Mouse (Mus musculus) embryonic facial prominence, embryonic 11.5 days (tissue): ENCODE data around the gene Chst14. TPM values are rescaled to one million over a fixed set of nuclear protein-coding genes. Genes with fewer than 3 reads are reported as not detected.

ENCODE experiments used
- ATAC-seq: fragments of 200-750 bp; cut with Nextera tagmentation; replicated peaks from 2 replicates; pipeline ENCODE4 v1.8.0; 2017; ENCODE audit warnings: low read depth; ENCODE audit not compliant: insufficient number of reproducible peaks, low FRiP score, low TSS enrichment
- DNase-seq: peaks from one replicate; pipeline ENCODE4 v3.0.0-alpha.2; 2015; ENCODE audit warnings: low spot score
- H3K27ac ChIP-seq: fragments of 300-500 bp; sonication (generic); replicated peaks from 2 replicates; pipeline ENCODE4 v1.5.1; 2014; ENCODE audit warnings: mild to moderate bottlenecking, low read depth, low read length, control low read depth
- H3K27me3 ChIP-seq: fragments of 300-500 bp; sonication (generic); 2 replicates; pipeline ENCODE4 v1.6.1; 2014; ENCODE audit warnings: mild to moderate bottlenecking, low read length, moderate library complexity, mixed read lengths; ENCODE audit not compliant: control insufficient read depth, insufficient read depth
- H3K36me3 ChIP-seq: fragments of 300-500 bp; sonication (generic); replicated peaks from 2 replicates; pipeline ENCODE4 v1.6.1; 2014; ENCODE audit warnings: low read depth, mild to moderate bottlenecking, low read length, moderate library complexity, mixed read lengths; ENCODE audit not compliant: control insufficient read depth, insufficient read depth
- H3K4me1 ChIP-seq: fragments of 300-500 bp; sonication (generic); 2 replicates; pipeline ENCODE4 v1.6.1; 2014; ENCODE audit warnings: low read length, mixed read lengths; ENCODE audit not compliant: control insufficient read depth, insufficient read depth
- H3K4me2 ChIP-seq: fragments of 300-500 bp; sonication (generic); 2 replicates; pipeline ENCODE4 v1.6.1; 2014; ENCODE audit warnings: low read depth, mild to moderate bottlenecking, control low read depth, low read length, moderate library complexity
- H3K4me3 ChIP-seq: fragments of 300-500 bp; sonication (generic); 2 replicates; pipeline ENCODE4 v1.5.1; 2014; ENCODE audit warnings: low read depth, low read length, control low read depth
- H3K9ac ChIP-seq: fragments of 300-500 bp; sonication (generic); replicated peaks from 2 replicates; pipeline ENCODE4 v1.6.1; 2014; ENCODE audit warnings: mild to moderate bottlenecking, control low read depth, low read length
- H3K9me3 ChIP-seq: fragments of 300-500 bp; sonication (generic); replicated peaks from 2 replicates; pipeline ENCODE4 v1.6.1; 2016; ENCODE audit warnings: mild to moderate bottlenecking, low read length, inconsistent platforms, mixed read lengths; ENCODE audit not compliant: control insufficient read depth
- WGBS: fragments of 180-500 bp; shearing (Covaris S2); extraction: QIAGEN DNeasy Blood & Tissue Kit; methylation state at CpG from one replicate; pipeline ENCODE4 v1.1.7; 2014; 5-methylcytosine and 5-hydroxymethylcytosine counted together
- polyA plus RNA-seq: library from polyadenylated mRNA; unstranded; fragments of >200 nt; fragmentation: Nextera tagmentation; extraction: Ambion mirVana; gene quantifications from 2 replicates; pipeline ENCODE4 v1.2.1, GENCODE M21; 2014

Gene Chst14
- polyA plus RNA-seq, 1 experiment from 2014 or later = 31.8 TPM

GRCm38 (mm10) chr2:118900826-118901140 is 25.5 kb upstream of the Chst14 start:
- Histone ChIP-seq H3K36me3 (no peaks in the 10 kb centered on the region), H3K27ac (no peak overlapping the region), H3K9ac (peak overlapping the region; percentile 40), H3K27me3 (peaks cover 51% of the 10 kb centered on the region), H3K4me3 (peak overlapping the region; percentile 88), H3K4me1 (peaks cover 21% of the 10 kb centered on the region), H3K4me2 (peak overlapping the region; percentile 100), H3K9me3 (no peaks in the 10 kb centered on the region)
- DNase-seq (no peak), ATAC-seq (peak; percentile 0; the same call in 1 of the 2 replicates)
- WGBS = 1% methylated on average over 9 of the region's 11 CpGs

GRCm38 (mm10) chr2:118901175-118902031 is 24.9 kb upstream of the Chst14 start:
- Histone ChIP-seq H3K27me3 (peaks cover 44% of the 10 kb centered on the region), H3K27ac (peak overlapping the region; percentile 56), H3K4me2 (peak overlapping the region; percentile 100), H3K4me1 (peaks cover 18% of the 10 kb centered on the region), H3K36me3 (no peaks in the 10 kb centered on the region), H3K9me3 (no peaks in the 10 kb centered on the region), H3K4me3 (peak overlapping the region; percentile 88), H3K9ac (peak overlapping the region; percentile 74)
- ATAC-seq (peak; percentile 84), DNase-seq (peak; percentile 96)
- under 1% methylated on average over 64 of the region's 120 CpGs for WGBS

GRCm38 (mm10) chr2:118902051-118903025 is 24.0 kb upstream of the Chst14 start:
- Histone ChIP-seq H3K4me3 (peak overlapping the region; percentile 88), H3K4me2 (peak overlapping the region; percentile 100), H3K4me1 (peaks cover 12% of the 10 kb centered on the region), H3K36me3 (no peaks in the 10 kb centered on the region), H3K9me3 (no peaks in the 10 kb centered on the region), H3K27ac (no peak overlapping the region), H3K27me3 (peaks cover 36% of the 10 kb centered on the region), H3K9ac (peak overlapping the region; percentile 74)
- WGBS = under 1% methylated on average over 69 of the region's 106 CpGs
- 0 out of 2 replicates have a peak, but pooled peaks have one; percentile 31 for ATAC-seq
- DNase-seq = peak; percentile 64

- Histone ChIP-seq H3K27me3 (peaks cover 26% of the 10 kb centered on the region), H3K4me1 (peaks cover 8% of the 10 kb centered on the region; the same call in 1 of the 2 replicates), H3K9me3 (no peaks in the 10 kb centered on the region), H3K4me3 (peak overlapping the region; percentile 88), H3K4me2 (peak overlapping the region; percentile 100; the same call in 1 of the 2 replicates), H3K36me3 (no peaks in the 10 kb centered on the region), H3K9ac (peak overlapping the region; percentile 33), H3K27ac (no peak overlapping the region)
- 10% methylated on average over 10 of the region's 10 CpGs for WGBS
- ATAC-seq (no peak), DNase-seq (no peak)
These were observed 23.0 kb upstream of the Chst14 start for GRCm38 (mm10) chr2:118903333-118903741.

- Histone ChIP-seq H3K9me3 (no peaks in the 10 kb centered on the region), H3K4me1 (no peaks in the 10 kb centered on the region), H3K36me3 (no peaks in the 10 kb centered on the region), H3K4me2 (no peak overlapping the region), H3K27me3 (peaks cover 8% of the 10 kb centered on the region), H3K9ac (no peak overlapping the region), H3K27ac (no peak overlapping the region), H3K4me3 (no peak overlapping the region)
- DNase-seq (no peak), ATAC-seq (no peak)
- WGBS = 82% methylated on average over 7 of the region's 7 CpGs
These were observed 20.7 kb upstream of the Chst14 start for GRCm38 (mm10) chr2:118905433-118906117.

- H3K4me2 ChIP-seq = no peak overlapping the region
- H3K36me3 ChIP-seq = no peaks in the 10 kb centered on the region
- WGBS = 81% methylated on average over 5 of the region's 5 CpGs
- H3K4me3 ChIP-seq = no peak overlapping the region
- H3K4me1 ChIP-seq = no peaks in the 10 kb centered on the region
- H3K27ac ChIP-seq = no peak overlapping the region
- DNase-seq = no peak
- no peak for ATAC-seq
- H3K9me3 ChIP-seq = no peaks in the 10 kb centered on the region
- no peak overlapping the region for H3K9ac ChIP-seq
- H3K27me3 ChIP-seq = peaks cover 8% of the 10 kb centered on the region
These were observed 20.2 kb upstream of the Chst14 start for GRCm38 (mm10) chr2:118906118-118906492.

- H3K27me3 ChIP-seq = peaks cover 5% of the 10 kb centered on the region; the same call in 1 of the 2 replicates
- 93% methylated on average over 3 of the region's 3 CpGs for WGBS
- no peak overlapping the region for H3K4me3 ChIP-seq
- DNase-seq (no peak), ATAC-seq (no peak)
- no peaks in the 10 kb centered on the region for H3K4me1 ChIP-seq
- no peak overlapping the region for H3K4me2 ChIP-seq
- H3K27ac ChIP-seq = no peak overlapping the region
- no peaks in the 10 kb centered on the region for H3K36me3 ChIP-seq
- H3K9ac ChIP-seq = no peak overlapping the region
- H3K9me3 ChIP-seq = no peaks in the 10 kb centered on the region
These were observed 18.5 kb upstream of the Chst14 start for GRCm38 (mm10) chr2:118907781-118908180.
